Mouse (Mus musculus): ENCODE measurements at regions not wholly inside any gene's neighbourhood (a gene's known extent, or its start where the extent isn't known, plus 50 kb on each side); places are given as distances from the start of the nearest gene placed in this dataset.

- no peak for DNase-seq
- intact Hi-C loops (cut with DNase I; ENCODE audit: low total_unique reads): no loop called here
Observed at GRCm38 (mm10) chr17:14510486-14510885, 183.5 kb downstream of the Thbs2 start.

GRCm38 (mm10) chr17:14507111-14507510 is 186.9 kb downstream of the Thbs2 start:
- no peak for DNase-seq
- intact Hi-C loops (cut with DNase I; ENCODE audit: low total_unique reads): no loop called here

GRCm38 (mm10) chr17:14506123-14506522 is 187.9 kb downstream of the Thbs2 start:
- DNase-seq: no peak
- intact Hi-C loops (cut with DNase I; ENCODE audit: low total_unique reads): no loop called here

DNA sequence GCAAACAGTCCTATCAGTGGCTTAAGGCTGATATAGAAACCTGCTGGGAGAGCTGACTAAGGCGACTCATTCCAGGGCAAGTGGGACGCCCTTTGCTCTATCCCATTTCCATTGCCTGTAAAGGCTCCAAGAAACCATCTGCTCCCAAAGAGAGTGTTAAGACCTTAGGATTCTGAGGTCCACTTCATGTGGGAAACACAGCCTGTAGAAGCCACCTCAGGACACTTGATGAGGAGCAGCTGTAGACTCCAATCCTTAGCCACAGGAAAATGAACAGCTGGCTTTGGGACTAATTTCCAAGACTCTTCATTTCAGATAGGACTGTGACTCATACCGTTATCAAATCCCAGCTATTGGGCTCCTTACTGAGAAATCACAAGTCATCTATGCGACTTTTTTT is 188.6 kb downstream of the Thbs2 start:
- intact Hi-C loops (cut with DNase I; ENCODE audit: low total_unique reads): no loop called here
- no peak for DNase-seq

- intact Hi-C loops (cut with DNase I; ENCODE audit: low total_unique reads): no loop called here
- no peak for DNase-seq
Observed at GRCm38 (mm10) chr17:14503670-14504069, 190.4 kb downstream of the Thbs2 start.

GRCm38 (mm10) chr17:14501341-14501740 is 192.7 kb downstream of the Thbs2 start:
- intact Hi-C loops (cut with DNase I; ENCODE audit: low total_unique reads): no loop called here

DNA sequence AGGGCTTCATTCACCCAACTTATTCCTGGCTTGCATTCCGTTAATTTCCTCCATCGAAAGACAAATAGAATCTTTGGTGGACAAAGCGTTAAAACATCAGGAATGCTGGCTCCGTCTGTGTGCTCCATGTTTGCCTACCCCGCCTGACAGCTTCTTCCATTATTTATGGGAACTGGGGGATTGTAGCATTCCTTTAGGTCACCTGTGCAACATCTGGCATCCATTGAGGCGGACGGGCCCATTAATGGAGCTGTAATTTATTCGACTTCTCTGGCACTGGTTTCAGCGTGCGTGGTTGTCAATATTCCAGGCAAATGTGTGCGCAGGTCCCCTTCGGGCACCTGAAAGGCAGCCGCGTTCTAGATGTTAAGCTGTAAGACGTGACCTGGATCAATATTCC is 196.9 kb downstream of the Thbs2 start:
- intact Hi-C loops (cut with DNase I; ENCODE audit: low total_unique reads): no loop called here
- DNase-seq: no peak

More at GRCm38 (mm10) chr17:14501341-14501740, 192.7 kb downstream of the Thbs2 start:
- DNase-seq: no peak

- intact Hi-C loops (cut with DNase I; ENCODE audit: low total_unique reads): no loop called here
- no peak for DNase-seq
Observed at GRCm38 (mm10) chr17:14493751-14494320, 200.2 kb downstream of the Thbs2 start.

GRCm38 (mm10) chr17:14492936-14493335 is 201.1 kb downstream of the Thbs2 start:
- DNase-seq: no peak
- intact Hi-C loops (cut with DNase I; ENCODE audit: low total_unique reads): no loop called here

DNA sequence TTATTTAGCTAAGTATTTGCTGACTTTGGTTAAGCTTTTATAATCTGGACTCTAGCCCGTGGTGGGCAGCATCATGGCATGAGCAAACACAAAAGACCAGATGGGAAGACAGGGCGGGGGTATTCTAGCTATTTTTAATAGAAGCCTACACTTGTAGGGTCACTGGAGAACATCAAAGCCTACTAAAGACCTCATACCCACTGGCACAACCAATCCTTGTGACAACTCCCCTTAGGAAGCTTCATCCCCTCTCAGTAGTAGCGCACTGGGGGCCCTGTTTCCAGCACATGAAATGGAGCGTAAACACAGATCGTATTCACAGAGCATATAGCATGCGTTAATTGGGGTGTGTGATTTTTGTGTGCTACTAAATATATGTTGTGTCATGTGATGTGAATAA is 202.4 kb downstream of the Smoc2 start:
- no peak for DNase-seq
- intact Hi-C loops (cut with DNase I; ENCODE audit: low total_unique reads): no loop called here

DNA sequence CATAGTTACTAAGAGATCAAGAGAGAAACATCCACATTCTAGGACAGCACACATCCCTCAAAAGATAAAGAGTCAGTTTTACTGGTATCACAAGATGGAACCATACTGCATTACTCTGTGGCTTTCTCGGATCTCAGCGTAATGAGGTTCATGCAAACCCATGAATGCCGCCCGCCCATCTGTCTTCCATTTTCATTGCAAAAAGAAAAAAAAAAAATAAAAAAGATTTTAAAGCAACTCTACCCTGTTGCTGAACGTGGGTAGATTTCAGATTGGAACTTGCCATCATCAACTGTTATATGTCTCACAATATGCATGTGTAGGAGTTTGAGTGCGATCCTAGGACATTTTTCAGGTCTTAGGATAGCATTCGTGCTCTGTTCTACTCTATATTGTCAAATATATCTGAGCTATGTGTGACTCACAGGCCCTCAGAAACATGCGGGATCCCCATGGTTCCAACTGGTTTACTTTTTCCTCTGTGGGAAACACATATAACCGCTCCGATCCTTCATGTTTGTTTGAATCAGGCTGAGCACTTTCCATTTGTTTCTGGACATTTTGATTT is 199.7 kb downstream of the Smoc2 start:
- DNase-seq: no peak
- intact Hi-C loops (cut with DNase I; ENCODE audit: low total_unique reads): no loop called here

DNA sequence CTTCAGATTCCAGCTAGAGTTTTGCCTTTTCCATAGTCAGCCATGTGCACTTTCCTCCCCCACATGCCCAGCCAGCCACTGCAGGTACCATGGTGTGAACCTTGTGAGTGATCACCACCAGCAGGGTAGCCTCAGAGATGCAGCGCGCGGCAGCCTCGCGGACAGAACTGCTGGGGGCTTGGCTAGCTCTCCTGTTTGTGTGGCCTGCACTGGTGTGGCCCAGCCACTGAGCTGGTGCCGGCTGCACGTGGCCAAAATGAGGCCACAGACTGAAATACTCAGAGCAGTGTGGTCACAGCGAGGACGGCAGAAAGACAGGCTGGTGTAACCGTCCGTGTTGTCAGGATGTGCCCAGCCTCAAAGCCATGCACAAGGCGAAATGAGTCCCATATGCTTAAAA is 197.4 kb downstream of the Smoc2 start:
- intact Hi-C loops (cut with DNase I; ENCODE audit: low total_unique reads): no loop called here
- no peak for DNase-seq

GRCm38 (mm10) chr17:14475778-14476647 is 196.7 kb downstream of the Smoc2 start:
- no peak for DNase-seq
- intact Hi-C loops (cut with DNase I; ENCODE audit: low total_unique reads): no loop called here

DNA sequence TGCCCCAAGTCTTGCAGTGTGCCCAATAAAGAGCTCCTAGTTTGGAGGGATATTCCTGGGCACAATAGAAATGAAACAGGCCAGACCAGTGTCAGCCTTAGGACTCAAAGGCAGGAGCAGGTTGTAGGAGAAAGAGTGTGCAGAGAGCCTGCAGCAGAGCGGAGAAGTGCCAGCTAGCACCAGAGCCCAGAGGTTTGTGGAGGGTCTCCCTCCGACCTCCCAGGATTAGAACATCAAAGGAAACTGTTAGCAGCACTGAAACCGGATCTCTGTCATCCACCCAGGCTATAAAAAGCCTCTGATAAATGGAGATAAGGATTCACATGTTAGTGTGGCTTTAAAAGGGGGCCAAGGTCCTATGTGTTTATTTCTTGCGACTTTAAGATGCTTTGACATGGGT is 196.0 kb downstream of the Smoc2 start:
- intact Hi-C loops (cut with DNase I; ENCODE audit: low total_unique reads): no loop called here
- DNase-seq: no peak

GRCm38 (mm10) chr17:14468754-14469488 is 189.6 kb downstream of the Smoc2 start:
- intact Hi-C loops (cut with DNase I; ENCODE audit: low total_unique reads): no loop called here
- no peak for DNase-seq

GRCm38 (mm10) chr17:14455251-14455743 is 176.0 kb downstream of the Smoc2 start:
- no peak for DNase-seq
- intact Hi-C loops (cut with DNase I; ENCODE audit: low total_unique reads): no loop called here
